ENCODE assay signal across 8 mouse cellular contexts in the genomic region with DNA sequence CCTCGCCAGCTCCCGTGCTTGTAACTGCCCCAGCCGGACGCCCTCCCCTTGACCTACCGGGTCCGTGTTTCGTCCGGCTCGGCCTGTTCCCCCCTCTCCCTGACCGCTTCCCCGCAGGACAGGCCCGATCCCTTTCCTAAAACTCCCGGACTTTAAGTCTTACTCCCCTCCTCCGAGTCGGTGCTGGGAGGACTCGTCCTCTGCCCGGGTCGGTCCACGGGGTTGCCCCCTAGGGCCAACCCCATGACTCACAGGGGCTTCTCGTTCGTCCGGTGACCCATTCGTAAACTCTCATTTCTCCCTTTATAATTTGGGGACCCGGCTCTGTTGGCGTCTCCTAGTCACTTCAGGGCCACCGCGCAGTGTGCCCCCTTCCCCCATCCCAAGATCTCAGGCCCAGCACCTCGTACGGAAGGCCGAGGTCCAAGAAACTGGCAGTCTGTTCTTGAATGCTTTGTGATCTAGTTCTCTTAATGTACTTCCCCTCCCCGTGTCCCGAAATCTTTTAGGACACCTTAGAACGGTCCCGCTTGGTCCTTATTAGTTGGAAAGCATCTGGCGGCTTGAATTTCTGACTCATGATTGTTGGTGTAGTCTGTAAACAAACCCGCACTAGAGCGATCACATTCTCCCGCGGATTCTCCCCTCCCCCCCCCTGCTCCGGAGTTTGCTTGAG. TPM values are rescaled to one million over a fixed set of nuclear protein-coding genes. Genes with fewer than 3 reads are reported as not detected.
DNase-seq lines count a peak whose midpoint lies in the region; ATAC-seq lines count a peak whose summit lies in the region.

No protein-coding gene starts in this region.

- H3K27me3 ChIP-seq in liver, embryonic 12.5 days (replicated peaks) = no peaks in the 10 kb centered on the region

- H3K36me3 ChIP-seq in liver, embryonic 12.5 days = peaks cover 36% of the 10 kb centered on the region

- H3K9me3 ChIP-seq in liver, embryonic 12.5 days (replicated peaks) = no peaks in the 10 kb centered on the region

- H3K27ac ChIP-seq in liver, embryonic 12.5 days = peak overlapping the region; percentile 95

- peak overlapping the region; percentile 89 for H3K4me3 ChIP-seq in liver, embryonic 12.5 days

- H3K4me2 ChIP-seq in liver, embryonic 12.5 days = peak overlapping the region; percentile 71

- DNase-seq in urinary bladder, postnatal 14 days (ENCODE audit: low spot score) = peak; percentile 42
- no peak for DNase-seq in urinary bladder, postnatal 4 days (ENCODE audit: low spot score in 2 of 2)
- DNase-seq in cerebellum, postnatal 36 days = peak; percentile 25 to 52
- peak; percentile 35 for DNase-seq in gastrocnemius, postnatal 25 days
- peak; percentile 50 to 56 for DNase-seq in kidney, adult 8-10 months
- peak; percentile 64 for DNase-seq in thymus, postnatal 0 days (ENCODE audit: low spot score)

- peak overlapping the region; percentile 97 for H3K9ac ChIP-seq in liver, embryonic 12.5 days

- ATAC-seq in liver, embryonic 12.5 days = peak; percentile 55
- peak; percentile 48 for ATAC-seq in monocyte, adult 5-6 weeks (replicated peaks; ENCODE audit: insufficient number of reproducible peaks, low FRiP score, low TSS enrichment, poor library complexity, severe bottlenecking)

- WGBS in liver, embryonic 12.5 days (ENCODE audit: insufficient replicate concordance) = under 1% methylated on average over 39 of the region's 40 CpGs

- H3K4me1 ChIP-seq in liver, embryonic 12.5 days = peaks cover 35% of the 10 kb centered on the region

RNA-seq across cellular contexts. Expression of a gene that starts 0.5 kb away (rescaled TPM):
- total RNA-seq in gastrocnemius, postnatal 25 days (2021) = 100 to 1,000 TPM; 131 to 159 TPM
- 77.8 and 82.3 TPM in 2 replicates for polyA plus RNA-seq in liver, embryonic 12.5 days (2016; fragmentation: Nextera tagmentation; extraction: Ambion mirVana)
- total RNA-seq in monocyte, adult 5-6 weeks (2017) = 77.0 to 164 TPM (median 136 TPM) in 3 replicates
- polyA plus RNA-seq in thymus, postnatal 0 days (2015; fragmentation: Nextera tagmentation; extraction: Ambion mirVana) = 93.2 and 103 TPM in 2 replicates

RNA-seq across cellular contexts. Expression of a gene that starts 21.9 kb away (rescaled TPM):
- 10 to 100 TPM; 76.0 to 82.5 TPM for total RNA-seq in gastrocnemius, postnatal 25 days (2021)
- polyA plus RNA-seq in liver, embryonic 12.5 days (2016; fragmentation: Nextera tagmentation; extraction: Ambion mirVana) = 55.0 and 56.8 TPM in 2 replicates
- 42.1 to 57.3 TPM (median 52.1 TPM) in 3 replicates for total RNA-seq in monocyte, adult 5-6 weeks (2017)
- 73.9 and 74.0 TPM in 2 replicates for polyA plus RNA-seq in thymus, postnatal 0 days (2015; fragmentation: Nextera tagmentation; extraction: Ambion mirVana)

RNA-seq across cellular contexts. Expression of a gene that starts 58.2 kb away (rescaled TPM):
- total RNA-seq in gastrocnemius, postnatal 25 days (2021) = 10 to 100 TPM; 32.6 to 33.3 TPM
- 25.7 and 26.0 TPM in 2 replicates for polyA plus RNA-seq in liver, embryonic 12.5 days (2016; fragmentation: Nextera tagmentation; extraction: Ambion mirVana)
- total RNA-seq in monocyte, adult 5-6 weeks (2017) = 23.3 to 71.6 TPM (median 23.9 TPM) in 3 replicates
- 31.1 and 32.8 TPM in 2 replicates for polyA plus RNA-seq in thymus, postnatal 0 days (2015; fragmentation: Nextera tagmentation; extraction: Ambion mirVana)

Comparison
In these comparisons a context has a peak if more than half of its experiments do, and no peak if none do; other contexts are left out.
1. DNase-seq: peak in urinary bladder, postnatal 14 days (single experiment), cerebellum, postnatal 36 days (2 of 2), gastrocnemius, postnatal 25 days (single experiment), kidney, adult 8-10 months (2 of 2) and thymus, postnatal 0 days (single experiment); none in urinary bladder, postnatal 4 days (0 of 2).